Mouse (Mus musculus) cortical plate, adult 2 months (tissue): Measurements from ENCODE around the gene Dnajc6.

ENCODE experiments used
- CTCF ChIP-seq: fragments of 200-500 bp; IDR thresholded peaks from 2 replicates; pipeline ENCODE4 v1.5.1; 2011; ENCODE audit warnings: mild to moderate bottlenecking, control low read depth, low read length; ENCODE audit not compliant: insufficient read depth; ENCODE audit errors: extremely low read depth
- POLR2A ChIP-seq: fragments of 200-500 bp; IDR thresholded peaks from 2 replicates; pipeline ENCODE4 v1.6.1; 2011; ENCODE audit warnings: mild to moderate bottlenecking, low read length, control low read depth; ENCODE audit not compliant: insufficient read depth; ENCODE audit errors: extremely low read depth

- TF ChIP-seq POLR2A (no peak), CTCF (no peak)
Measured at GRCm38 (mm10) chr4:101469242-101469641, 27.2 kb upstream of the Dnajc6 start.
